Mouse (Mus musculus) kidney, adult 2 months (tissue): ENCODE measurements around the gene Gm9922.
A peak's percentile ranks its signal among the peaks of the same experiment; 100 is the strongest.

Experiments used
- CTCF ChIP-seq: fragments of 200-500 bp; conservative IDR thresholded peaks from 2 replicates; pipeline ENCODE4 v1.5.1; 2011; ENCODE audit warnings: low read depth, mild to moderate bottlenecking, control low read depth, low read length, moderate library complexity, mixed read lengths; ENCODE audit not compliant: insufficient read depth, insufficient read length
- POLR2A ChIP-seq: fragments of 200-500 bp; IDR thresholded peaks from one replicate; pipeline ENCODE4 v1.6.1; 2011; ENCODE audit warnings: low read depth, low read length, control low read depth

- TF ChIP-seq POLR2A, result no peak
- peak; percentile 58 for TF ChIP-seq CTCF
These were observed 45.0 kb upstream of the Gm9922 start for GRCm38 (mm10) chr14:101774631-101775030.
